Mouse (Mus musculus): Measurements from ENCODE around the gene Bbs7. TPM values are rescaled to one million over a fixed set of nuclear protein-coding genes. Genes with fewer than 3 reads are reported as not detected.
A peak's percentile ranks its signal among the peaks of the same experiment; 100 is the strongest.

The Bbs7 gene
- total RNA-seq, 2 experiments from 2014 or later: 7.7 to 8.1 TPM

DNA sequence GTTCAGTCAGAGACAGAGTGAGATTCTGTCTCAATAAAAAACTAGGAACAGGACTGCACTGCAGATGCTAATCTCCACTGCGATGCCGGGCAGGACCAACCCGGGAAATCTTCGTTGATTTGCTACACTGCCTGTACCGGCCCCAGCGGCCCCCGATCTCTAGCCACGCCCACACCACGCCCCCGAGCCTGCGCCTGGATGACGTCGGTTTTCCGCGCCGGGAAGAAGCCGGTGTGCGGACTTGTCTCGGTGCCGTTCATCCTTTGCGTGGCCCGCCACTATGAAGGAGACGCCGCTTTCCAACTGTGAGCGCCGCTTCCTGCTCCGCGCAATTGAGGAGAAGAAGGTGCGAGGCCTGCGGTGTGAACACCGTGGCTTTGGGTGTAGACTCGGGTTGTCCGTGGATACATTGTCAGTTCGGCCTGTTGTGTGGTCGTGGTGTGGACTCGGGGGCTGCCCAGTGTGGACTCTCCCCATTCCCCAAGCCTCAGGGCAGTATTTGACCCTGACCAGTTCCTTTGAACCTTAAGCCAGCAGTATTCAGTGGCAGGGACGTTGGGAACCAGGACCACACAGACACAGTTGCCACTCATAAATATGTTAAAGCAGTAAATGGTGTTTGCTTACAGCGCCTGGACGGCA lies 60.8 kb downstream of the Bbs7 start, which contains the start of gene Exosc9:
Gene Exosc9 (plus strand): TSS at position 201 of the 642 bp plus-strand sequence.
- intact Hi-C loops (cut with DNase I): loop anchor here (2.0 kb wide), 1 partner anchor 18 kb away; no protein-coding TSS in a partner anchor
- DNase-seq: peak; percentile 95 to 97

DNA sequence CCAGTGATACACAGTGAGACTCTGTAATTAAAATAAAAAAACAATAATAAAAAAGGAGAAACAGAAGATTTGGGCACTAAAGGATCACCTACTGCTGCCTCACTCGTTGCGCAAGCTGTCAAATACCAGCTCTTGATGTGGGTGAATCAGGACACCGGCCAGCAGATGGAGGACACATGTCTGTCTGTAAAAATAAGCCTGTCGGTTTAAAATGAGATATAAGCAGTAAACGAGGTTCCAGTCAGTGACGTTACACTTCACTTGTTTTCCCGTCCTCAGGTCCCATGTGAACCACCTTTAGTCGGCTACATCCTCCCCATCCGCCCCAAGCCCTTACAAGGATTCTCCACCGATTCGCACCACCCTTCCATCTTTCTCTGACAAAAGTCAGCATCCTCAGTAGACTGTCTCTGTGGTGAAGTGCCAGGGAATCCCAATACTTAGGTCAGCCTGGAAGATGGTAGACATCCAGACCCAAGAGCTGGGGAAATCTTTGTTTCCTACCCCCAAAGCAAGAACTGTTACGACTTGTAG lies 61.4 kb downstream of the Bbs7 start:
- DNase-seq: no peak

DNA sequence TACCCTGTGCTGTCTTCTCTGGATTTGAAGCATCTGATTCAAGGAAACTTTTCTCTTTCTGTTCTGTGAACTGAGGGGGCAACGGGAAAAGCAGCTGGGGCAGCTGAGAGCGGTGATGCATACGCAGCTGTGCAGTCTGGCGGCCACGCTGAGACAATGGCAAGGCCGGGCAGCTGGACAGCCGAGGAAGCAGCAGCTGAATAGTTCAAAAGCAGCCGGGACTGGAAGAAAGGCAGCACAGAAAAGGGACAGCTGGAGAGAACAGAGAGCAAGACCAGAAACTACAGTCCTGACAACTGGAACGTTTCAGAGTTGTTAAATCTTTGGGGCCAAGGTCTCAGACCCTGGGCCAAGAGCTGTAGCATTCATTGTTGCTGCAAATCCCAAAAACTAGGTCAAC lies 61.9 kb downstream of the Bbs7 start:
- intact Hi-C loops (cut with DNase I): no loop called here
- peak; percentile 62 to 67 for DNase-seq

More for the DNA sequence above, 61.4 kb downstream of the Bbs7 start:
- intact Hi-C loops (cut with DNase I): loop anchor here (2.0 kb wide), 1 partner anchor 19 kb away; no protein-coding TSS in a partner anchor

DNA sequence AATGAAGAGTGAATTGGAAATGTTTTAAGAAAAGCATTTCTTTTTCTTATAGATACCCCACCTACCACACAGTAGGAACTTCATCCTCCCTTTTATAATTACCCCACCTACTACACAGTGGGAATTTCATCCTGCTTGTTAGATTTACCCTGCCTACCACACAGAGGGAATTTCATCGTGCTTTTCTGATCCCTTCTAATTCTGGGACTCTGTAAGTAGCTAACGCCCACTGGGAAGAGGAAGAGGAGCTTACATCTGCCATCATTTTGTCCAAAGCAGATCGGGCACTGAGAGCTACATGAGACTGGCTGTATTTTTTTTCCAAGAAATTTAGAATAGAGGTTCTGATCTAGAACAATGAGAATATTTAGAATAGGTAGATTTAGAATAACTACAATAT lies 68.3 kb downstream of the Bbs7 start:
- DNase-seq: no peak
- intact Hi-C loops (cut with DNase I): no loop called here

DNA sequence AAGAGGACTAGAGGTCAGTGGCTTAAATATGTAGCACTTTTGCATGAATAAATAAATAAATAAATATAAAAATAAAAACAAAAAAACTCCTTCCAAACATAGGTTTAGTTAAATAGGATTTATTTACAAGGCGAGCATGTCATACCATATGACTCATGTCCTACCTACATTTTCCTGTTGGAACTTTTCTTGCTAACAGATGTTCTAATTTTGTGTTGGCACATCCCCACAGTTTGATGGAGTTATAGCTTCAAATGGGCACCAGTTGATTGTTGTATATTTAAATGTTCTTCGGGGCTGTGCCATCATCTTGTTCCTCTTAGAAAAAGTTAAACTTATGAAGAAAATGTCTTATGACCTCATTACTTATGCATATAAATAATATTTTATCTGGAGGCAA lies 71.9 kb downstream of the Bbs7 start:
- DNase-seq: no peak
- intact Hi-C loops (cut with DNase I): no loop called here

DNA sequence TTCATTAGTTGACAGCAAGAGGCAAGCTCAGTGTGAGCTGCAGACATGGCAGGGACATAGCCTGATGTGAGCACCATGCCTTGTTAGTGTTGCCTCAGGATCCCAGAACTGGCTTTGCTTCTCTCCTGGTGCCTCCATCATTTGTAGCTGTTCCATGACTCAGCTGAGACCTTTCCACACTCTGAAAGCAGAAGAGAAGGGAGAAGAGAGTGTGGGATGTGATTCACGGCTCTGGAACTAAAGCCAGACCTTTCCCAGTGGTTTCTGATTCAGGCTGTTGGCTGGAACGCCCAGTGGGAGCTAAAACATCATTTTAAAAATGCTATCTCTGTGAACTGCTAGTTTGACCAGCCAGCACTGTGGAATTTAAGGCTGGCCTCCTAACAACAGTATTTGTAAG lies 72.5 kb downstream of the Bbs7 start:
- peak in 1 of 2 experiments; percentile 8 for DNase-seq
- intact Hi-C loops (cut with DNase I): no loop called here

DNA sequence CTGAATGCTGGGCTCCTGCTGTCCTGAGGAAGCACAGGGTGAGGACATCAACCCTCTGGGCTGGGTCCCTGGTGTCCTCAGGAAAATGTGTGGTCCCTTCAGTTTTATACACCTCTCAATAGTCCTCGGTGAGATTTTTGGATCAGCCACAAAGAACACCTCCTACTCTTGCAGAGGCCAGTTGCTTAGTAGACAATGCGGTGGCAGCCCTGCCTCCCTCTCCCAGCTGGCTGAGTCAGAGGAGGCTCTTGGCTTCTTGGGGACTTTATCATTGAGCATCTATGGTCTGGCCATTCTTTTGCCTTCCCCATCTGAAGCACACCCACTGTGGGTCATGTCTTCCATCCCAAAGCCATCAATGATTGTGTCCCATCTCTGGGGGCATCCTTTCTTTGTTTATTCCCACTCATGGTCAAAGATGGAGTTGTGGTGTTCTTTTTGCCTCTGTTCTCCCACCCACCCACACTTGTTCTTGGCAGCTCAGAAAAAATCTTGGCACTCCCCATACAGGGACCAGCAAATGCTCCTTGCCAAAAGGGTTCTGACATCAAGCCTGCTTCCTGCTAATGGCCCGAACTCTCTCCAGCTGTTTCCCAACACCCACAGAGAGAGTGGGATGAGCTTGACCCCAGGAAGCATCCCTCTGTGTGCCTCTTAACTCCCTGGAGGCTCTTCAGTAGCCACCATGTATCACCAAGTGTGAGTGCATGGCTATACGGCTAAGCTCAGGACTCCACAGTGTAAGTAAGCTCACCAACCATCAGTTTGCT lies 75.4 kb downstream of the Bbs7 start:
- peak; percentile 24 to 32 for DNase-seq
- intact Hi-C loops (cut with DNase I): no loop called here

DNA sequence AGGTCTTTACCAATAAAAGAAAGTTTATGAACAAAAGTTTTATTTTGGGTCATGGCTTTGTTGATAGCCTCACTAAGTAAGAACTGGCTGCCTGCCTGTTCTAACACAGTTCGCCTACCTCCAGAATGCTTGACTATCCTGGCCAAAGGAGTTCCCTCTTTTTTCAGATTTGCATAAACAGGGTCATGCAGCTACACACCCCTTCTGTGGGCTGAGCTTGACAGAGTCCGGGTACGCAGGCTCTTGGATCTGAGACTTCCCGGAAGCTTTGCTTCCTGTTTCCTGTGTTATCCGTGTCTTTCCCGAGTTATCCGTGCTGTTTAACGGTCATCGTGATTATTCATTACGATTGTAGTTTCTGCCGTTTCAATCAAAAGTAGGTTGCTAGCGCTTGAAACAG lies 77.2 kb downstream of the Bbs7 start:
- intact Hi-C loops (cut with DNase I): no loop called here
- no peak for DNase-seq

DNA sequence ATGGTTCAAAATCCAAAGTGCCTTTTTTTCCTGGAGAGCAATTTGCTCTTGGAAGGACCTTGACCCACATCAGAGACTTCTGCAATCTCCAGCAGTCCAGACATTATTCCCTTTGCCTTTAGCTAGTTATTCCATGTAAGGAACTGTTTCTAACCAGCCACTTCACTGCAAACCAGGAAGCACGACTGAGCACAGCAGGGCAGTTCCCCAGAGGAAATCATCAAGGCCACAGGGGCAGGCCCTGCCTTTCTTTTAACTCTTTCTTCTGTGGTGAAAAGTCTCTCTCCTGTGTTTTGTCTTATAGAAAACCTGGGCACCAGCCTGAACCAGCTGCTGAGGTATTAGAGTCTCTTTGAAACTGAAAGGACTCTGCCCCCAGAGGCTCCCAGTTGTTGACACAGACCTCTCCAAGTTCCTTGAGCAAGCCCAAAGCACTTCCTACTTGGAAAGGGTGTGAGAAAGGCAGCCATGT lies 80.0 kb downstream of the Bbs7 start:
- no peak for DNase-seq
- intact Hi-C loops (cut with DNase I): no loop called here

DNA sequence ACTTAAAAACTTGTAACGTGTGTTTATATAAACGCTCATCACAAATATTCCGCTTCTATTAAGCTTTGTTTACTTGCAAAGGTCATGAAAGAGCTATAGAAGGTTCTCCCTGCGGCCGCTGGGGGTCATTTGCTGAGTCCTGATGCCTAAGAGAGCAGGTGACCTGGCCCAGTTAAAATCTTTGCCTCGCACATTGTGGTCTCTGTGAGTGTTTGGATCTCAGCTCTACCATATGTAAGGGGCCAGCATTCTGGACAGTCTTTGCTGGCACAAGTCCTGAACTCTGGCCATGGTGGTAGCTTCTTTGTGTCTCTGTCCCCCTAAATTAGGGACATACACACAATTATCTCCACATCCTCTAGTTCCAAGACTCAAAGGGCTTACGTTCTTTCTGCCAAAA lies 80.5 kb downstream of the Bbs7 start:
- intact Hi-C loops (cut with DNase I): no loop called here
- DNase-seq: no peak

DNA sequence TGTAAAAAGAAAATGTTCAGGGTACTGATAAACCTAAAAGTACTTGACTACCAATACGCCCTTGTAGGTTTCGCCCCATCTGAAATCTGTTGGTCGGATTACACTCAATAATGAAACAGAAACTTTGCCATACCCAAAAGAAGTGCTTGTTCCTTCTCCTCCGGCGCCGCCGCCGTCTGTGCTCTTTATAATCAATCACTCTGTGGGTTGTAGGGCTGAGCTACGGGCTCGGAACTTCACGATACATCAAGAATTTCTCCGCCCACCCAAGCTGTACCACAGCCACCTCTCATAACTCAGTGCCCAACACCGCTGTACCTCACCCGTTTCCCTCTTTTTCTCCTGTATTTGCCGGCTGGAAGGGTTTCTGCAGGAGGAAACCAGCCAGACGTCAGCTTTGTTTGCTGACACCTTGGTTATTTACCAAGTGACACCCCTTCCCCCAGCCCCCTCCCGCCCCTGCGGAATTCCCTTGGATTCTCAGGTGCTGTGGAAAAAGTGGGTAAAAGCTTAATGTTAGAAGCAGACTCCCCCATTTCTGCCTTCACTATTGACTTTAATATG lies 81.2 kb downstream of the Bbs7 start:
- intact Hi-C loops (cut with DNase I): no loop called here

DNA sequence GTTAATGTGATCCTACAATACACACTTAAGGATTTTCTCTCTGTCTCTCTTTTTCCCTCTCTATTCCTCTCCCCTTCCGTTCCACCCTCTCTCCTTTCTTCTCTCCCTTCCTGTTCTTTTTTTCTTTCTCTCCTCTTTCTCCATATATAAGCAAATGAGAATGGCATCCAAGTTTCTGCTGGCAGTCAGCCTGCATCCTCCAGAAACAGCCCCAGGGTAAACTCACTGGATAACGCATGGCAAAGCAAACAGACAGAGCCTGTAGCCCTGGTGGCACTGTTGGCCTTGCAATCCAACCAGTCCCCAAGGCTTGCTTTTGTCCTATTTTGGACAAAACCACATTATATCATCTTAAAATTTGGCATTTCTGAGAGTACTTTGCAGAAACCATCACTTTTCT lies 82.0 kb downstream of the Bbs7 start:
- DNase-seq: peak in 1 of 2 experiments; percentile 11
- intact Hi-C loops (cut with DNase I): no loop called here

More for the DNA sequence above, 81.2 kb downstream of the Bbs7 start:
- no peak for DNase-seq

DNA sequence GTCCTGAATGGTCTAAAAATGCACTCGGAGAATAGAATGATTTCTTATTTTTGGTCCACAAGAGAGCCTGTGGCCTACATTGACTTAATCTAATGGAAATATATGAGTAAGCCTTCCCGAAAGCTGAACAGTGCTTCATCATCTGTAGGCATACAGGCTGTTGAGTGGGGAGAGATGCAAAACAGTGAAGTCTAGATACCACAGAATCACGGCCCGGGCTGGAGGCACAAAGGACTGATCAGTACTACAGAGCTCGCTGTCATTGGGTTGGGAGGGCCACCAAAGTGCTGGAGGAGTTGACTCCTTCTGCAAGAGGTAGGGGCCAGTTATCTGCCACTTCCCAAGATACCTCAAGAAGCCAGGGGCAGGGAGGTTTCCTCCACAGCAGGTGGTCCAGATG lies 82.5 kb downstream of the Bbs7 start:
- intact Hi-C loops (cut with DNase I): no loop called here
- DNase-seq: no peak

DNA sequence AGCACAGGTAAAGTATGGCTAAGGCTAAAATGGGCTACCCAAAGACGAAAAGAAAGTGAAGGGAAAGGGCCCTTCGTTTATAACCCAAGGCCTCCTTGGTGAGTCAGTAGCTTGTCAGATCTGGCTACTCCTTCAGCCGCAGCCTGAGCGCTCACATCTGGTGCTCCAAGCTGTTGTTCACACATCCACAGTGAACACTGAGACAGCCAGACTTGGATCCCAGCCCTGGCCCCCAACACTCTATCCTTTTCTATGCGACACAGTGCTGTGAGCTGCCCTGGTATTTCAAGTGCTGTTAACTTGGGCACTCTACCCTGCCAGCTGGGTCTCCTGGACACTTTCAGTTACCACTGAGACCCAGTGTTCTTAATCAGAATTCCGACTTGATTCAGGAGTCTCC lies 82.9 kb downstream of the Bbs7 start:
- DNase-seq: peak; percentile 78 to 83
- intact Hi-C loops (cut with DNase I): no loop called here

DNA sequence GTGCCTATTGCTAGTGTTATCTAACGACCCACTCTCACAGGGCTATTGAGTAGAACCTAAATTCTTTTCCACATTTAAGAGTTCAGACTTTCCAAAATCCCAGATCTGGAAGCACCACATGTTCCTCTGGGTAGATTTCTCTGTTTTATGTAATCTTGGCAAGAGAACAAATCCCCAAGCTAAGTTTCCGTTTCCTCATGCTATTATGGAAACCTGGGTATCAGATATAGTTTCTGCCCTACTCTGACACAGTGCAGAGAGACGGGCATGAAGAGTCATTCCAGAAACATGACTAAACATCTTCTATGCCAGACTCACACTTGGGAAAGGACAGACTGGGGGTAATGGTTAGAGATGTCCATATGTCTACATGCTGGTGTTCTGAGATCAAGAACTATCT lies 88.8 kb downstream of the Bbs7 start:
- intact Hi-C loops (cut with DNase I): no loop called here
- no peak for DNase-seq

Other genes starting within 250 kb of the Bbs7 start
- gene Anxa5, start 137.6 kb downstream of the Bbs7 start, total RNA-seq (2021): 100 to 1,000 TPM; 234 to 248 TPM
- gene 1810062G17Rik, start 137.5 kb downstream of the Bbs7 start, total RNA-seq (2021): under 1 TPM in 1 of 2 experiments, not detected in 1; 0.79 TPM
- gene Gm11549, start 91.7 kb downstream of the Bbs7 start, total RNA-seq (2021): not detected
- gene Exosc9, start 60.9 kb downstream of the Bbs7 start, total RNA-seq (2021): 10 to 100 TPM; 23.9 to 27.1 TPM
- gene Ccna2, start 41.3 kb downstream of the Bbs7 start, total RNA-seq (2021): 10 to 100 TPM; 29.5 to 31.1 TPM
- 10 to 100 TPM; 13.1 to 17.0 TPM for gene Trpc3, start 76.7 kb upstream of the Bbs7 start, total RNA-seq (2021)
- gene 4932438A13Rik, start 249.6 kb upstream of the Bbs7 start, total RNA-seq (2021): 10 to 100 TPM; 49.5 to 51.8 TPM